Mouse (Mus musculus) c-Kit-positive CD71-positive TER-119-positive erythroid progenitor cells, embryonic 14.5 days (primary cell): ENCODE measurements around the gene Tcte2.

Source experiments
- DNase-seq: peaks from one replicate; pipeline ENCODE4 v3.0.0-alpha.2; 2013; ENCODE audit warnings: low spot score

Gene Tcte2

GRCm38 (mm10) chr17:13745373-13745772 is 16.3 kb downstream of the Tcte2 start:
- DNase-seq: no peak

GRCm38 (mm10) chr17:13744824-13745223 is 16.8 kb downstream of the Tcte2 start:
- DNase-seq: no peak

- no peak for DNase-seq
Measured at GRCm38 (mm10) chr17:13744219-13744618, 17.4 kb downstream of the Tcte2 start.

GRCm38 (mm10) chr17:13743709-13744079 is 17.9 kb downstream of the Tcte2 start:
- DNase-seq: no peak

- DNase-seq: no peak
Measured at GRCm38 (mm10) chr17:13742941-13743708, 18.5 kb downstream of the Tcte2 start.

GRCm38 (mm10) chr17:13742334-13742733 is 19.3 kb downstream of the Tcte2 start:
- DNase-seq: no peak

DNA sequence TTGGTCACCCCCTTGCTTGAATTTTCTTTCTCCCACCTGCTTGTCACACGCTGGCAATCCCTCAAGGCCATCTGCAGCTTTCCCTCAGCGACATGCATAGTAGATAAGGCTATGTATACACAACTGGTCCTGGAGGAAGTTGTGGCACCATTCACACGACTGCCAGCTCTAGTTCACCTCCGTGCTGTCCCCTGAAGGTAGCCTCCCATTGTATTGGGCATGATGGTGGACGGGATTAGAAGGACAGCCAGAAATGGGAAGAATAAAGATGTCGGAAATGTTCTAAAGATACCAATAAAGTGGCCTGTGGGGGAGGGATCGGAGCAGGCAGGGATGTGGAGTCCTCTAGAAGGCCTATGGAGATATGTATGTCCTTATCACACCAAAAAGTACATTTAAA is 20.0 kb downstream of the Tcte2 start:
- DNase-seq: no peak

DNA sequence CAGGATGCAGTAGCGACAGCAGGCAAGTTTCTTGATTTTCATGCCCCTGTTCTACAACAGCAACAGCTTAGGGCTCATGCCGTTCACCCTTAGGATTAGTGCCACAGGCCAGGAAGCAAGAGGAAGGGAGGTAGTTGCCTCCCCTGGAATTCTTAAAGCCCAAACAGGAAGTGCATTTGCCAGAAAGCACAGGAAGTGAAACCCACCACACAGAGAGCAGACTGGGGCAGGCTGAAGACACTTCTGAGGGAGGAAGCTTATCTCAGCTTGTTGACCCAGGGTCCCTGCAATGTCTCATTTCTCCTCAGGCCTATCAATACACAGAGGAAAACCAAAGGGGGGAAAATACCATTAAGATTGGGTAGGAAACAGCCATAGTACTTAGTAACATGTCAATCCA is 20.8 kb downstream of the Tcte2 start:
- DNase-seq: no peak

- no peak for DNase-seq
Measured at GRCm38 (mm10) chr17:13739981-13740380, 21.6 kb downstream of the Tcte2 start.

DNA sequence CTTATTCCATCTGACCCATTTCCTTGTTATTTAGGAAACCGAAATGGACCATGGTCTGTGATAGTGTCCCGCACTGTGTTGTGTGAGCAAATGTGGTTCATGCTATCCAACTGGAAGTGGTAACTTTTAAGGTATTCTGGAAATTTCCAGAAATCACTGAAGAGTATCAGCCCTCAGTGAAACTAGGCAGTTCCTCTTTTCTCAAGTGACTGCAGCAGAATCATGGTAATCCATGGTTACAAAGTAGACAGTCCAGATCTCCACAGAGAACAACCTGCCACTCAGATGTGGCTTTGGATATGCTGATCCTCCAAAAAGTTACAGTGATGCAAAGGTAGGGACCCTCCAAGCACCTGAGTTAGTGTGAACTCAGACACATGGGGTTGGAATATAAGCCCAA is 22.7 kb downstream of the Tcte2 start:
- DNase-seq: no peak

GRCm38 (mm10) chr17:13738121-13738776 is 23.4 kb downstream of the Tcte2 start:
- DNase-seq: no peak

DNA sequence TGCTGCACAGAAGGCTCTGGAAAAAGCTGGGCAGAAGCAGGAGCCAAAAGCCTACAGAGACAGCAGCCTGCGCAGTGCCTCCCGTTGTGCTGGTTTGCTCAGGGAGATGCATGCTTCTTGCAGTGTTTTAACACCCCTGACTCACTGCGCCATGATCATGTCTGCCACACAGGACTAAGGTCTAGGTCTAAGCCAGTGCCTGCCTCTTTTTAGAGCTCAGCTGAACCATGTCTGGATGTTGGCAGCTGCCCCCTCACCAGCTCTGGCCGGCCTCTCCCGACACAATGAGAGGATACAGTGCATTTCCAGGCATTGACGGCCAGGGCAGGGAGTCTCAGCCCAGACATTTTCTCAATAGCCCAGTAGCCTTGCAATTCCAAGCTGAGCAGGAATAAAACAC is 24.3 kb downstream of the Tcte2 start:
- no peak for DNase-seq

DNA sequence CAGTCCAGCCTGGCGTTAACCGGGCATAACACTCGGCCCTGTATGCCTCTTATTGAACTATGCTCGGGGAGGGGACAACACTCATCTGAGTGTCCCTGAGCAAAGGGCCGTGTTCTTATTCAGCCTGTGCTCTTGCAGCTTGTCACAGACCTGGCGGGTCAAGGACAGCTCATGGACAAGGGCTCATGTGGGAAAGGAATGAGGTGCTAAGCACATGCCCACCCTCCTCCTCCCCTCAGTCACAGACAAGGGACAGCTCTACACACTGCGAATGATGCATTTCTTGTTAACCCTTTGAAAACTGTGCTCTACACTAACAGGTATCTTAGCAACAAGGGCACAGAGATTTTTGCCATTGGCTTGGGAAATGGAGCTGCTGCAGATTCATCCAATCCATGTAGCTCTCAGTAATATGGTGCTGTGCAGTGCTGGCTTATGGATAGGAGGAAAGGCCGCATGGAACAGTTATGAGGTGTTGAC is 25.8 kb downstream of the Tcte2 start:
- no peak for DNase-seq

DNA sequence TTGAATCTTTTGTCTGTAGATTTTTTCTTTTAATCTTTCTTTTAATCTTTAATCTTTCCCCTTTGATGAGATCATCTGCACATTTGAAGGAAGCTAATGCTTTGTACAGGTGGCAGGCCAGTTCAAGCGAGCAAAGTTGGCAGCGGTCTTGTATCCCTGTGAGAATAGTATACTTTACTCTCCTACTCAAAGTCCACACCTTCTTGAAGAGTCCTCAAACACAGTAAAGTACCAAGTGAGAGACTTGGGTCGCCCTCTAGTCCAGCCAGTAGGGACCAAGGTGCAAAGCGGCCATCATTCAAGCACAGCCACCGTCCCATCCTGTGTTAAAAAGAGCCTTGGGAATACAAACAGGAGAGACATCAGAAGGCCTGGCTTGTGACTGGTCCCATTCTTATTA is 26.6 kb downstream of the Tcte2 start:
- DNase-seq: no peak

DNA sequence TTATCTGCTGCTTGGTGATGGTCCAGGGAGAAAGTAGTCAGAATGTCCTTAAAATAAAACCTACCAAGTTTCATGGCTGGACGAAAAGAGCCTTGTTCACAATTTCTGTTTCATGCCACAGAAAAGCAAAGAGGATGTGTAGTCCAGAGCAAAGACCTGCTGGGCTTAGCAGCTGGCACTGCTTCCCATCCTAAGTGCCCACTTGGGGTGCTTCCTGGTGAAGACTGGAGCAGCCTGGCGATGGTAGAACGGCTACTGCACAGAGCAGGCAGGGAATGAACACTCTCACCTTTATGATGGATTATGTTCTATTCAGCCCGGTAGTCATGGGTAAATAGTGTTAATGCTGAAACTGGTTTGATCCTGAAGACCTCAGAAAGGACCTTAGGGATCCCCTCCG is 27.7 kb downstream of the Tcte2 start:
- no peak for DNase-seq

GRCm38 (mm10) chr17:13732685-13733084 is 28.9 kb downstream of the Tcte2 start:
- DNase-seq: no peak

DNA sequence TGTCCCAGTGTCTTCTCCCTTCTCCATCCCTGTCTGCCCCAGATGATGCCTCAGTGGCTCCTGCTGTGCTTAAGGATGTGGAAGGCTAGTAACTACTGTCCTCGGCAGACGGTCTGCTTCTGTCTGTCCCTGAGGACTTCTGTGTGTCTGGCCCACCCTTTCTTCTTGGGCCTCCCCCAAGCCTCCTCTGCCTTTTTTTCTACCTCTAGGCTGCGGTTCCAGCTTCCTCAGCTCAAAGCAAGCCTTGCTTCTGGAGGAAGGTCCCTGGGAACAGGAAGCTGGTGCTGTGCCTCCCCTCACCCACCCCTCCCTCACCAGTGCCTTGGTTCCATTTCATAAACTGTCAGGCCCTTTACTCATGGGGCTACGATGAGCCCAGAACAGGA is 29.9 kb downstream of the Tcte2 start:
- DNase-seq: no peak

GRCm38 (mm10) chr17:13730980-13731726 is 30.5 kb downstream of the Tcte2 start:
- no peak for DNase-seq

DNA sequence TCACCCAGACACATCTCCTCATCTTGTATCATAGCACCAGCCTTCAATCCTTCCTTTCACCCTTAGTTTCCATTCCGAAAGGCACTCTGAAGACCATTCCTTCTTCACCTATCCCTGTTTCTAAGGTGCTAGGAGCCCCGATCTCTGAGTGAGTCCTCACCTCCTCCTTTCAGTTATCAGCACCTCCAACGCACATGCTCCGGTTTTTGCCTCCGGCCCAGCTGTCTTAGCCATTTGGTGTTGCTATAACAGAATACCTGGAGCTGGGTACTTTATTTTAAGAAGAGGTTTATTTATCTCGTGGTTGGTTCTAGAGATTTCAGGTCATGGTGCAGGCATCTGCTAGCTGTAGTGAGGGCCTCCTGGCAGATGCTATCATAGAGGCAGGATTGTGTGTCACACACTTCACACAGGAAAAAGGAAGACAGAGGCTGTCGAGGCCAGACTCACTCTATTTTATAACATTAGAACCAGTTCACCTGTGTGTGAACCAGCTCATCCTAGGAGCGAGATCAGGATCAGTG is 34.7 kb downstream of the Tcte2 start:
- no peak for DNase-seq

DNA sequence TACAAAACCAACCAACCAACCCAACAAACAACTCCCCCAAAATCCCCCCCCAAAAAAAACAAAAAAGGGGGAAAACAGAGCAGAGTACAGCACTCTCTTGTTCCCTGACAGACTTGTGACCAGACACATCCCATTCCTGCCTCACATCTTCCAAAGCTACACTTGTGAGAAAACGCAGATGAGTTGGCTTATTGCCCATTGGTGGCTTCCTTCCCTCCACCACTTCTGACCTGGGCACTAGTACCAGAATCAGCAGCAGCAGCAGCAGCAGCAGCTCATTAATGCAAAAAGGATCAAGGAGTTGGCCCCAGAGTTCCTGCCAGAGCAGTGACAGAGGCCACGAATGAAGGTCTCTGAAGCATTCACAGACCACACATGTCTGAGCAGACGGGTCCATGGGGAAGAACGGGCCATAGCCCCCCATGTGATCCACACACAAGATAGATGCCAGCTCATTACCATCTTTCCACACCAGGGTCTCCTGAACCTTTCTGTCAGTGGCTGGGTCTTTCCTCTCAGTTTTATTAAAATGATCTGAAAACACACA is 36.5 kb downstream of the Tcte2 start:
- DNase-seq: no peak

GRCm38 (mm10) chr17:13722434-13722833 is 39.2 kb downstream of the Tcte2 start:
- DNase-seq: no peak

DNA sequence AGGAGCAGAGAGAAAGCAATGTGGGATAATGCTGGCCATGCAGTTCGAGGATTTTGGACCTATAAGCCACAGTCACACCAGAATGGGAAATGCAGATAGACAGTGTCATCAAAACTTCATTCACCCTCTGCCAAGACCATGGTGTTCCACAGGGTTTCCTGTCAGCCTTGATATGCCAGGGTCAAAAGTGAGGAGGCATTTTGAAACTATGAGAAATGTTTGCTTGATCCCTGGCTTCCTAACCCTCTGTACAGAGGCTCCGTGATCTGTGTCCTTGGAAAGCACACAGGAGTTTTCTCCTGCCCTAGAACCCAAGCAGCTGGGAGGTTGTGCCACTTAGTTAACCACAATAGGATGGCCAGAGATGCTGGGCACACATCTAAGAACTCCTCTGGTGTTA is 40.3 kb downstream of the Tcte2 start:
- DNase-seq: no peak

GRCm38 (mm10) chr17:13720187-13720586 is 41.4 kb downstream of the Tcte2 start:
- DNase-seq: no peak
